Mouse (Mus musculus) kidney, adult 2 months (tissue): Measurements from ENCODE around the gene Glrp1.

Experiments used
- CTCF ChIP-seq: fragments of 200-500 bp; conservative IDR thresholded peaks from 2 replicates; pipeline ENCODE4 v1.5.1; 2011; ENCODE audit warnings: low read depth, mild to moderate bottlenecking, control low read depth, low read length, moderate library complexity, mixed read lengths; ENCODE audit not compliant: insufficient read depth, insufficient read length
- POLR2A ChIP-seq: fragments of 200-500 bp; IDR thresholded peaks from one replicate; pipeline ENCODE4 v1.6.1; 2011; ENCODE audit warnings: low read depth, low read length, control low read depth

GRCm38 (mm10) chr1:88480594-88480993 is 29.3 kb downstream of the Glrp1 start:
- no peak for TF ChIP-seq POLR2A
- no peak for TF ChIP-seq CTCF
